Mouse (Mus musculus) forebrain, embryonic 14.5 days (tissue): ENCODE data around the gene Ank2. TPM values are rescaled to one million over a fixed set of nuclear protein-coding genes. Genes with fewer than 3 reads are reported as not detected.

Experiments
- ATAC-seq: fragments of 200-750 bp; cut with Nextera tagmentation; 2 replicates; pipeline ENCODE4 v1.8.0; 2017; ENCODE audit warnings: mild to moderate bottlenecking, moderate library complexity
- DNase-seq: peaks from one replicate; pipeline ENCODE4 v3.0.0-alpha.2; 2015; ENCODE audit warnings: low spot score
- H3K27ac ChIP-seq: fragments of 300-500 bp; sonication (generic); 2 replicates; pipeline ENCODE4 v1.5.1; 2014; ENCODE audit warnings: low read depth, mild to moderate bottlenecking, control low read depth, low read length, moderate library complexity
- H3K27me3 ChIP-seq: fragments of 300-500 bp; sonication (generic); replicated peaks from 2 replicates; pipeline ENCODE4 v1.6.1; 2014; ENCODE audit warnings: low read length, control low read depth, mixed read lengths; ENCODE audit not compliant: control insufficient read depth, insufficient read depth
- H3K36me3 ChIP-seq: fragments of 300-500 bp; sonication (generic); 2 replicates; pipeline ENCODE4 v1.6.1; 2014; ENCODE audit warnings: low read length, control low read depth; ENCODE audit not compliant: control insufficient read depth, insufficient read depth
- H3K4me1 ChIP-seq: fragments of 300-500 bp; sonication (generic); 2 replicates; pipeline ENCODE4 v1.6.1; 2014; ENCODE audit warnings: antibody characterized with exemption, low read length, control low read depth; ENCODE audit not compliant: control insufficient read depth, insufficient read depth
- H3K4me2 ChIP-seq: fragments of 300-500 bp; sonication (generic); 2 replicates; pipeline ENCODE4 v1.6.1; 2014; ENCODE audit warnings: mild to moderate bottlenecking, control low read depth, low read length
- H3K4me3 ChIP-seq: fragments of 300-500 bp; sonication (generic); 2 replicates; pipeline ENCODE4 v1.5.1; 2014; ENCODE audit warnings: low read depth, low read length, control low read depth
- H3K9ac ChIP-seq: fragments of 300-500 bp; sonication (generic); 2 replicates; pipeline ENCODE4 v1.6.1; 2014; ENCODE audit warnings: mild to moderate bottlenecking, low read length, control low read depth, moderate library complexity
- H3K9me3 ChIP-seq: fragments of 300-500 bp; sonication (generic); replicated peaks from 2 replicates; pipeline ENCODE4 v1.6.1; 2016; ENCODE audit warnings: low read length, control low read depth, mixed read lengths; ENCODE audit not compliant: control insufficient read depth
- WGBS: fragments of 180-500 bp; shearing (Covaris S2); extraction: QIAGEN DNeasy Blood & Tissue Kit; methylation state at CpG from one replicate; pipeline ENCODE4 v1.1.7; 2014; 5-methylcytosine and 5-hydroxymethylcytosine counted together
- polyA plus RNA-seq: library from polyadenylated mRNA; unstranded; fragments of >200 nt; fragmentation: Nextera tagmentation; extraction: Ambion mirVana; gene quantifications from 2 replicates; pipeline ENCODE4 v1.2.1, GENCODE M21; 2014

Gene Ank2
- polyA plus RNA-seq, 1 experiment from 2014 or later: 61.8 TPM

- ATAC-seq: no peak
Measured at GRCm38 (mm10) chr3:127202484-127203115, 296.6 kb downstream of the Ank2 start.

DNA sequence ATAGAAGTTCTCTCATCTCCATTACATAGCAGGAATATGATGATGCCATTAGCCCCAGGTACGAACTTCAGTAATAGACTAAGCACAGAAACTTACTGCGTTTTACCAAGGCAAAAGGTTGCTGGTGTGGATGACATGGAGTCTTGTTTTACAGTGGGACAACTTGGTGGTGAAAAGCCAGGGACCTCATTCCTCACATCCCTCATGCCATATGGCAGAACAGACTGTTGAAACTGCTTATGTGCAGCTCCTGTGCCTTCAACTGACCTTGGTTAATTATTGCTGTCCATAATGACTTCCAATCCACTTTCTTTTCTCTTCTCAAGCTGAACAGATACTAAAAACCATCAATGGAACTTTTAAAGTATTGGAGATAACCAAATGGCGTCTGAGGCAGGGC, 298.4 kb downstream of the Ank2 start:
- ATAC-seq: no peak

More at GRCm38 (mm10) chr3:127202484-127203115, 296.6 kb downstream of the Ank2 start:
- no peak overlapping the region for H3K27ac ChIP-seq
- no peak for DNase-seq
- no peak overlapping the region for H3K4me3 ChIP-seq
- H3K27me3 ChIP-seq: no peaks in the 10 kb centered on the region
- H3K4me2 ChIP-seq: no peak overlapping the region
- WGBS: 43% methylated on average over 11 of the region's 11 CpGs
- H3K9ac ChIP-seq: no peak overlapping the region
- 0 out of 2 replicates have a peak, but pooled peaks cover 2% of the 10 kb centered on the region for H3K4me1 ChIP-seq
- H3K9me3 ChIP-seq: no peaks in the 10 kb centered on the region
- H3K36me3 ChIP-seq: no peaks in the 10 kb centered on the region

DNA sequence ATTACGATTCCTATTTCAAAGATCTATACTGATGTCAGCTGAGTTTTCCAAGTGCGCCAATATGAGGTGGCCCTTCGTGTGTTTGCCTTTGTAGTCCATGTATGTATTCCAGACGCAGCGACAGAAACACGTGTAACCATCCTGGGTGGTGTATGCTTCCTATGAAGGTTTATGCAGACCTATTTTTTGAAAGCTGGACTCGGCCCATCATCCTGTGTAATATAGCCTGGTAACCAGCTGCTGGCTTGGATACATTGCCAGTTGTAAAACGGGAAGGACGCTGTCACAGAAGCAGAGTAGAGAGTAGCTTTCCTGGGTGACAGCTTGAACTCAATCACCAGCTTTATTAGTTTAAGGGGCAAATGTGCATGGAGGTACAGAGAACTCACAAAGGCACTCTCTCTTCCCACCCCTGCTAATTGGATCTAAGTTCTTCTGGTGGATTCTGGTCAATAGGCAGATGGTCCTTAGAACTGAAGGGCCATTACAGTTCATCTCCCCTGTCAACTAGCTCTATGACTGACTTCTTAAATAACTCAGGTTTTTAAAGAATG, 300.0 kb downstream of the Ank2 start:
- Histone ChIP-seq H3K36me3 (no peaks in the 10 kb centered on the region), H3K4me2 (no peak overlapping the region), H3K27me3 (no peaks in the 10 kb centered on the region), H3K9me3 (no peaks in the 10 kb centered on the region), H3K4me3 (no peak overlapping the region), H3K9ac (no peak overlapping the region), H3K4me1 (0 out of 2 replicates have a peak, but pooled peaks cover 2% of the 10 kb centered on the region), H3K27ac (no peak overlapping the region)
- DNase-seq: no peak
- no peak for ATAC-seq
- 89% methylated on average over 9 of the region's 9 CpGs for WGBS

More for the DNA sequence above, 298.4 kb downstream of the Ank2 start:
- no peak overlapping the region for H3K4me2 ChIP-seq
- no peaks in the 10 kb centered on the region for H3K9me3 ChIP-seq
- 0 out of 2 replicates have a peak, but pooled peaks cover 2% of the 10 kb centered on the region for H3K4me1 ChIP-seq
- H3K4me3 ChIP-seq: no peak overlapping the region
- H3K36me3 ChIP-seq: no peaks in the 10 kb centered on the region
- H3K27ac ChIP-seq: no peak overlapping the region
- DNase-seq: no peak
- no peaks in the 10 kb centered on the region for H3K27me3 ChIP-seq
- no peak overlapping the region for H3K9ac ChIP-seq
- WGBS: 86% methylated on average over 3 of the region's 3 CpGs

DNA sequence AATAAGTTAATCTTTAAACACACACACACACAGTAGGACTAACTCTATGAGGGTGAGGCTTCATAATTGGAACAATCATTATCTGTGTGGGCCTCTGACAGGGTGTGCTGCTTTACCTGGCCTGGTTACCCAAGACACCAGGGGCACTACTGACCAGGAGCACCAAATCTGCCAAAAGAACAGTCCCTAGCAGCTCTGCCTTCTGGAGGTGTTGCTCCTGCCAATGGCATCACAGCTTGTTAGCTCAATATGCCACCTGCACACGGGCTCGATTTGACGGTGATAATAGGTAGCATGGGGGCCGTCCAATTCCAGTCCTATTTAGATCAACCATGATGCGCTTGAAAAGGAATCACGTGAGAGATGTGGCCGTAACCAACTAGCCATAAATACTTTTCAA, 300.5 kb downstream of the Ank2 start:
- Histone ChIP-seq H3K4me1 (0 out of 2 replicates have a peak, but pooled peaks cover 2% of the 10 kb centered on the region), H3K9ac (no peak overlapping the region), H3K4me2 (no peak overlapping the region), H3K4me3 (no peak overlapping the region), H3K27me3 (no peaks in the 10 kb centered on the region), H3K9me3 (no peaks in the 10 kb centered on the region), H3K36me3 (no peaks in the 10 kb centered on the region), H3K27ac (no peak overlapping the region)
- DNase-seq (no peak), ATAC-seq (no peak)
- 90% methylated on average over 7 of the region's 7 CpGs for WGBS

DNA sequence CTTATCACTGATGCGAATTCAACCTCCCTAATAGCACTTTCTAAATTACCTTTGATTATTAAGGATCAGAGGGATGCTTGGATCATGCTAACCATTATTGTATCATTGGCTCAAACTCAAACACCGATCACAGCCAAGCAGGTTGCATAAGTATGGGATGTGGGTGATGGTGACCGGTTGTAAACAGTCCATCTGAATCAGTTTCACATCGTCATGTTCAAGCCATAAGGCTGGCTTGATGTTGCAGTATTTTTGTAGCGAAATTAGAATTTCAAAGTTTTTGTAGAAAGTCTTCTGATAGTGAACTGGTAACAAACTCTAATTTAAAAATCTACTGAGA, 310.4 kb downstream of the Ank2 start:
- 58% methylated on average over 5 of the region's 5 CpGs for WGBS
- no peaks in the 10 kb centered on the region for H3K9me3 ChIP-seq
- no peaks in the 10 kb centered on the region for H3K27me3 ChIP-seq
- H3K4me2 ChIP-seq: no peak overlapping the region
- H3K36me3 ChIP-seq: no peaks in the 10 kb centered on the region
- no peak overlapping the region for H3K27ac ChIP-seq
- peak; percentile 25; the same call in 1 of the 2 replicates for ATAC-seq
- H3K9ac ChIP-seq: no peak overlapping the region
- H3K4me3 ChIP-seq: no peak overlapping the region
- no peak for DNase-seq
- no peaks in the 10 kb centered on the region; the same call in 1 of the 2 replicates for H3K4me1 ChIP-seq

GRCm38 (mm10) chr3:127188086-127188788, 310.9 kb downstream of the Ank2 start:
- ATAC-seq (peak; percentile 30; the same call in 1 of the 2 replicates), DNase-seq (peak; percentile 64)
- no peak overlapping the region for H3K27ac ChIP-seq
- no peaks in the 10 kb centered on the region for H3K36me3 ChIP-seq
- H3K9ac ChIP-seq: no peak overlapping the region
- H3K27me3 ChIP-seq: no peaks in the 10 kb centered on the region
- WGBS: 75% methylated on average over 5 of the region's 5 CpGs
- no peaks in the 10 kb centered on the region for H3K9me3 ChIP-seq
- H3K4me3 ChIP-seq: no peak overlapping the region
- H3K4me2 ChIP-seq: no peak overlapping the region
- H3K4me1 ChIP-seq: no peaks in the 10 kb centered on the region; the same call in 1 of the 2 replicates

GRCm38 (mm10) chr3:127187081-127187480, 312.1 kb downstream of the Ank2 start:
- no peak overlapping the region for H3K4me2 ChIP-seq
- H3K27me3 ChIP-seq: no peaks in the 10 kb centered on the region
- H3K4me3 ChIP-seq: no peak overlapping the region
- H3K36me3 ChIP-seq: no peaks in the 10 kb centered on the region
- H3K27ac ChIP-seq: no peak overlapping the region
- DNase-seq (no peak), ATAC-seq (no peak)
- H3K9me3 ChIP-seq: no peaks in the 10 kb centered on the region
- 84% methylated on average over 2 of the region's 2 CpGs for WGBS
- H3K9ac ChIP-seq: no peak overlapping the region
- no peaks in the 10 kb centered on the region; the same call in 1 of the 2 replicates for H3K4me1 ChIP-seq

GRCm38 (mm10) chr3:127186239-127186638, 312.9 kb downstream of the Ank2 start:
- ATAC-seq: no peak
- WGBS: 98% methylated on average over 3 of the region's 3 CpGs
- H3K27ac ChIP-seq: no peak overlapping the region

More at GRCm38 (mm10) chr3:127186239-127186638, 312.9 kb downstream of the Ank2 start:
- Histone ChIP-seq H3K4me1 (no peaks in the 10 kb centered on the region; the same call in 1 of the 2 replicates), H3K4me3 (no peak overlapping the region), H3K9ac (no peak overlapping the region), H3K27me3 (no peaks in the 10 kb centered on the region), H3K4me2 (no peak overlapping the region), H3K36me3 (no peaks in the 10 kb centered on the region), H3K9me3 (no peaks in the 10 kb centered on the region)
- DNase-seq: no peak
